Mouse (Mus musculus): Measurements from ENCODE around the gene Asna1.

The Asna1 gene

DNA sequence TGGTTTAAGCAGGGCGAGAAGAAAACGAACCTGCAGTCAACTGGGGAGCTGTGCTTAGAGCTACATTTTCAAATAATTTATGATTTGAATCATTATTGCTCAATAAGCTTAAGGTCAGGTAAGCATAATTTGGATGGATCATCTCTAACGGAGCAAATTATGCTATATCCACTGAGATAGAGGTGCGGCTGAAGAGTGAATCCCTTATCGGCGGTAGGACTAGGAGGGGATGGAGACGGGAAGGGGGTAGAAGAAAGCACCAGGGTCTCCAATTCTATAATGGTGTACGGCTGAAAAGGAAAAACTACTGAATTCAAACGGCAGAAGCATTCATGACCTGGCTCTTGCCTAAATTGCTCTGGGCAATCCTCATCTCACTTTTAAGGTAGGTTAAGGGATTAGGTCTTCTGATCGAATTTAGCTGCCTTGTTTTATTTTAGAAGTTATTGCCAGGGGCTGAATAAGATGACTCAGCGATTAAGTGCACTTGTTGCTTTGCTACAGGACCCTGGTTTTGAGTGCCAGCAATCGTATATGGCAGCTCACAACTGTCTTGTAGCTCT is 10.2 kb upstream of the Asna1 start:
- peak; percentile 42 for DNase-seq (ENCODE audit: low read depth)

DNA sequence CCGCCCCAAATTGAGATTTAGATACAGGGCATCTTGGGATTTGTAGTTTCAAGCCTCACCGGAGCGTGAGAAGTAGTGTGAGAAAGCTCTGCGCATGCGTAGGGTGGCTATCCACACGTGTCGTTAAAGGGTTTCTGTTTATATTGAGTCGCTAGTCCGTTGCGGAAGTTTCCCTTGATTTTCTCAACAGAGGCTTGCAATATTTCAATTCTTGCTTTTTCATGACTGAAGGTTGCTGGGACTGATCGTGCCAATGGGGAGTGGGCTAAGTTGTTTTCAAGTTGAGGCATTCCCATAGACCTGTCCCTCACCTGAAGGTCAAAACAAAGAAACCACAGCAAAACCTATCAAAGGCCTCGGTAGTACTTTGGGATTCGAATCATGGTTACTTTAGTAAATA is 9.7 kb upstream of the Asna1 start:
- DNase-seq (ENCODE audit: low read depth) = peak; percentile 82

DNA sequence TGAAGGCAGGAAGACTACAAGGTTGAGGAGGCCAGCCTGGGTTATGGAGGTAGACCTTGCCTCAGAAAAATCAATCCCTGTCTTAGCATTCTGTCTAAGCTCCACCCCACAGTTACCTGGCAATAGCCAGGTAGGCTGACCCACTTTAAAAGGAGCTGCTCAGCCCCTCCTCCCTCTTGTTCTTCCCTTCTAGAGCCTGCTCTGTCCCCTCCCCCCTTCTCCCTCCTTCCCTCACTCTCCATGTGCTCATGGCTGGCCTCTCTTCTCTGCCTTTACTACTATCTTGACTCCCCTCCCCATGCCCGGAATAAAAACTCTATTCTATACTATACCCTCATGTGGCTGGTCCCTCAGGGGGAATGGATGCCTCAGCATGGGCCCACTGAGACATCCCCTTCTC is 8.8 kb upstream of the Asna1 start:
- DNase-seq (ENCODE audit: low read depth) = no peak

DNA sequence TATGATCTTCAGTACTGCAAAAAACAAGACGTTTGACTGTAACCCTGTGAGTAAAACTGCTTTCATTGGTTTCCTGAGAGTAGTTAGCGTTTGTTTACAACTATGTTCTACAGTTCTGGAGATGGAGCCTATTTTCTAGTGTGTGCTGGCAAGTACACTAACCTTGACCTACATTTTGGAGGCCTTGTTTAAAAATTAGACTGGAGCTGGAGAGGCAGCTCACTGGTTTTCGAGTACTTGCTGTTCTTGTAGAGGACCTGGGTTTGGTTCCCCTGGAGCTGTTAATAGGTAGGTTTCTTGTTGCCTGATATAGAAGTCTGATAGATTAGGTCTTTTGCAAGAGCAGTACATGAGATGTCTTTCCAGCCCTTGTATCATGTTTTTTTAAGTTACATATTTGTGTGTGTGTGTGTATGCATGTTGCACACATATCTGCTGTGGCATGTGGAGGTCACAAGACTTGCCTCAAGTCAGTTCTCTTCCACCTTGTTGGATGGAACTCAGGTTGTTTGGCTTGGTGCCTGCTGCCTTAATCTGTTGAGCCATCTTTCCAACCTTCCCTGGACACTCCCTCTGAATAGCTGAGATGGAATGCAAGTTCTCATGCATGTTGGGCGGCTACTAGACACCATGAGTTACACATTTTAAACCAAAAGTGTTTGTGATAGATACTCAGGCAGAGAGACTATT is 7.7 kb upstream of the Asna1 start:
- DNase-seq (ENCODE audit: low read depth) = no peak

DNA sequence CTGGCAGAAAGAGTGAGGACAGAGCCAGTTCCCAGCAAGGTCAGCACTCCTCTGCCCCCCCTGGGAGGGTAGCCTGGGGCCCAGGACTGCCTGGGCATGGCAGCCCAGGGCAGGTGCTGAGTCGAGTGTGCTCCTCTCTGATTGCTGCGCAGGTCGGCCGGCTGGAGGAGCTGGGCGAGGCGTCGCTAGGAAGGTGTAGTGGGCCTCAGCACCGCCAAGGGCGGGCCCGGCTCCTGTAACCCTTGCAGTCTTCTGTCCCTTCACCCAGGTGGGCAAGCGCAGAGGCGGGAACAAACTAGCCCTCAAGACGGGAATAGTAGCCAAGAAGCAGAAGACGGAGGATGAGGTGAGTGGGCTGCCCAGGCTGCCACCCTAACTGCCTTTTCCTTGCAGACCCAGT is 4.2 kb upstream of the Asna1 start:
- DNase-seq (ENCODE audit: low read depth) = no peak

DNA sequence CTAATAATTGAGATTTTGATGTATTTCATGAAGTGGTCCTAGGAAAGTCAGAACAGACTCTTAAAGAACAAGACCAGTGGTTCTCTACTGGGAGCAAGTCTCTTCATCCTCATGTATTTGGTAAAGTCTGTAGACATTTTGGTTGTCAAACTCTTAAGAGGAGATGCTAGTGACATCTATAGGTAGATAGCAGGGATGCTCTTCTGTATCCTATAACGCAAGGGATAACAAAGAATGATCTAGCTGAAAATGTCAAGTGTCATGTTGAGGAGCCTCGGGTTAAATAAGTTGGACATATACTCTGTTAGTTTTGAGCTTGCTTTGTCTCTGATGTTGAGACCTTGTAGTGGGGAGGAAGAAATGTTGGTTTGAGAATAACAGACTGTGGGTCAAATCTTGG is 2.8 kb upstream of the Asna1 start:
- peak; percentile 21 for DNase-seq (ENCODE audit: low read depth)

DNA sequence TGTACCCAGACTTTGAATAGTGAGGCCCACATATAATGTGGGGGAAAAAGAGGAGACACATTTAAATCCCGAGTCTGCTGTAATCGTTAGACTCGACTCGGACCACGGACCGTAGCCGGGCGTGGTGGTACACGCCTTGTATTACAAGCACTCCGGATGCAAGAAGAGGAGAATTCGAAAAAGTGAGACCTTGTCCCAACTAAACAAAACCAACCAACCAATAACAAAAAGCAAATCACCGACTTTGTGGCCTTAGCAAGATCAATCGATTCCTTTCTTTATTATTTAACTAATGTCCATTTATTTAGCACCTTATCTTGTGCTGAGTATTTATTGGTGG is 2.4 kb upstream of the Asna1 start:
- DNase-seq (ENCODE audit: low read depth) = peak; percentile 22

DNA sequence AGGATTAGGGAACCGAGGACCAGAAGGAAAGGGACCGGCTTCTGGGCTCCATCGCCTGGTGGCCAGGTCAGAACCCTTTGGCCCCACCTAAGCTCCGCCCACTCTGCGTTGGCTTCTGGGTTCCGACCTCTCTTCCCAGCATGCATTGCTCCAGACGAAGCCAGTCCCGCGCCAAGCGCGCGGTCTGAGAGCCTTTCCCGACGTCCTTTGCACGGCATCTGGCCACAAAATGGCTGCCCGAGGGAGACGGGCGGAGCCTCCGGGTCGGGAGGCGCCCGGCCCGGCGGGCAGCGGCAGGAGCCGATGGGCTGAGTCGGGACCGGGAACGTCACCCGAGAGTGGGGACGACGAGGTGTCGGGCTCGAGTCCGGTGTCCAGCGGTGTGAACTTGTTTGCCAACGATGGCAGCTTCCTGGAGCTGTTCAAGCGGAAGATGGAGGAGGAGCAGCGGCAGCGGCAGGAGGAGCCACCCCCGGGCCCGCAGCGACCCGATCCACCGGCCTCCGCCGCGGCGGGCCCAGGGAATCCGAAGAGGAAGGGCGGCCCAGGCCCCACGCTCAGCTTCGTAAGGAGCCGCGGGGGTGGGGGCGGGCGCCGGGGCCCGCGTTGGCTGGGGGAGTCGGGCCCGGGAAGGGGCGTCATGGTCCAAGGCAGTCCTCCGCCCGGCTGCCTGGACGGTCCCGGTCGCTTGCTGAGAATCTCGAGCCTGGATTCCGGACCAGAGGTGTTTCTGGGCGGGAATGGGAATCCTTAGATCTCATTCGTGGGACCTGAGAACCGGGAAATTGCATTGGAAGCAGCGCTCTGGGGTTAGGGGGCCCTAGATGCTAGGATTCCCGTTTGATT is 1.8 kb upstream of the Asna1 start, which contains the start of gene Trir:
TSS of gene Trir (plus strand) at position 154 of the 846 bp plus-strand sequence.
- peak; percentile 98 for DNase-seq (ENCODE audit: low read depth)

DNA sequence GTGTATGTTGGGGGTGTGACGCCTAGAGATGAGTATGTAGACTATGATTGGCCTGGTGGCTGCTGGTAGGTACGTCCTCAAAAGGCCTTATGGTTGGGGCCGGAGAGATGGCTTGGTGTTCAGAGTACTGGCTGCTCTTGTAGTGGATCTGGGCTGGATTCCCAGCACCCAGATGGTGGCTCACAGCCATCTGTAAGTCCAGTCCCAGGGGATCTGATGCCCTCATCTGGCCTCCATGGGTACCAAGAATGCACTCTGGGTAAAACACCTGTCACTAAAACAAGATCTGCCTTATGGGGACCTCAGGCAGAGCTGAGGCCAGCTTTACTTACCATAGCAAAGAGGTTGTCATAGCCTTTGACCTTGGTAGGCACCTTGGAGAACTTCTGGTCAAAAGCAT is 1.2 kb downstream of the Asna1 start:
- DNase-seq (ENCODE audit: low read depth) = no peak

DNA sequence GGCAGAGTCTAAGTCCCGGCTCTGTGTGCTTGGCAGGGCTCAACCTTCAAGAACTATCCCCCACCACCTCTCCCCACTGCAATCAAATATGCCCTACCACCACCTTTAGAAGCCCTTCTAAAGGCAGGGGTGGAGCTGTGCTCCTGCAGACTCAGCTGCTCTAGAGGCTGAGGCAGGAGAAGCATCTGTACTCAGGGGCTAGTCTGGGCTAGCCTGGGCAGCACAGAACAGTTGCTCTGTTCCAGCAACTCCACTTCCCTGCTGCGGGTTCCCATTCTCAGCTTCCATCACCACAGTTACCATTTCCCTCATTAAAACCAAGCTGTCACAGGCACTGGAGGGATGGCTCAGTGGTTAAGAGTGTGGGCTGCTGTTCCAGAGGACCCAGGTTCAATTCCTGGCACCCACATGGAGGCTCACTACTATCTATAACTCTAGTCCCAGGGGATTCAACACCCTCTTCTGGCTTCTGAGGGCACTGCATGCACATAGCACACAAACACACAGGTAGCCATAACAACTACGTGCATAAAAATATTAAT is 3.5 kb downstream of the Asna1 start:
- DNase-seq (ENCODE audit: low read depth) = no peak

DNA sequence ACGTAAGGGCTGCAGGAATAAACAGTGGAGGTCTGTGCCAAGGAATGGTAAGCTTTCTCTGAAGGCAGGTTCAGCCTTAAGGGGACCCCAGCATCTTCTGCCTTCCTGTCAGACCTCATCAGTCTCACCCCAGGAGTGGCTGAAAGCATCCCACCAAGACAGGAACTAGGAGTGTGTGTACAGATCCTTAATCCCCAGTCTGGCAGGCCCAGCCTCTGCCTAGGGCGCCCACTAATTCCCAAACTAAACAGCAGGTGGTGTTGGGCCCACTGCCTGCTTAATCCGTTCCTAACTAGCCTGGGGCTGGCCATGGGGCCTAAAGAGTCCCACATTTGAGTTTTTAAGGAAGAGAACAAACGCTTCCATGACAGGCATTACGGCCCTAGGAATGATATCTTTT is 7.9 kb downstream of the Asna1 start:
- no peak for DNase-seq (ENCODE audit: low read depth)

DNA sequence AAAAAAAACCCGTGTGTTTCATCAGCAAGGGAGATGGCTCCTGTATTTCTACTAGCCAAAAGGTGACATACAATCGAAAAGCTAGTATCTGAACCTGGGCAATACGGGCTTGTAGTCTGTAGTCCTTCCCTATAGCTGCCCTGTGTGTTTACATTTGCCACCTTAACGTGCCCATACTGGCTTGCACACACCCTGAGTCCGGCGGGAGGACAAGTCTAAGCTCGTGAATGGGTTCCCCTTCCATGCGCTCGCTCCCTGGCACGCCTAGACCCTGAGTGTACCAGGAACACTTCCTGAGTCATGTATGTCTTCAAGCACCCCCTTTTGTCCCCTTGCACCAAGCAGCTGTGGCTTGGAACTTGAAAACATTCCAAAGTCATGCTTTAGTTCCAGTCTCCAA is 8.4 kb downstream of the Asna1 start:
- DNase-seq (ENCODE audit: low read depth) = no peak

DNA sequence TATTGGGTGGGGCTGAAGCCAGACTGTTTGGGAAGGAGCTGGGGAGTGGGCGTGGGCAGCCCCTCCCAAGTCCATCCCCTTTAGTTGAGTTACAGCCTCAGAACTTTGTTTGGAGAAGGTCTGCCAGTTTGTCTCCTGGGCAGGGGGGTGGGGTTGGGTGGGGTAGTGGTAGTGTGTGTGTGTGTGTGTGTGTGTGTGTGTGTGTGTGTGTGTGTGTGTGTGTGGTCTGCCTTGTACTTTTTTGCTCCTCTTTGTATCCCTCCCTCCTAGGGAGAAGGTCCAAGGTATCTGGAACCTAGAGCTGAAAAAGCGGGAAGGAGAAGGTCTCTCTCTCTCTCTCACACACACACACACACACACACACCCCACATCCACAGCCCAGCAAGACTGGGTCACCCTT is 10.7 kb downstream of the Asna1 start, which contains the start of gene Best2:
TSS of gene Best2 (minus strand) at position 101 of the 400 bp plus-strand sequence.
- DNase-seq (ENCODE audit: low read depth) = no peak

DNA sequence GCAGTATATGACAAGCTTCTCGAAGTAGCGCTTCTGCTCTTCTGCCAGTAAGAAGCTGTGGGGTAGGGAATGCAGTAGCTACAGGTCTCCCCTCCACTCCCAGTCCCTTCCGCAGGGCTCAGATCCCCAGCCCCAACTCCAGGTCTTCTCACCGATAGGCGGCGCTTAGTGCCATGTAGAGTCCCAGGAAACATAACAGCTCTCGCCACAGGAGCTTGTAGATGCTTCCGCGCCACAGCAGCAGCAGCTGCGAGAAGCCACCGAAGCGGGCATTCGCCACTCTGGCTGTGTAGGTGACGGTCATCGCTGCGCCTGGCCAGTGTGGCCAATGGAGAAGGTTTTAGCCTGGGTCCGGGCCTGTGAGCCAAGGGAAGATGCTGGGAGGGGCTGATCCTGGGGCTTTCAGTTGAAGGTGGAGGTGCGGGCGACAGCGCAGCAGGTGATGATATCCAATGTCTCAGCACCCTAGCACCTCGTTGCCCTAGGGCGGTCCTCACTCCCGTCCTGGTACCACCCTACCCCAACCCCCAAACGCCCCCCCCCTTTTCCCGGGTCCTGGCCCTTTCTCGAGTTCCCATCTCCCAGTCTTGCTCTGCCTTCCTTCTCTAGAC is 11.7 kb downstream of the Asna1 start:
- DNase-seq (ENCODE audit: low read depth) = peak; percentile 60

DNA sequence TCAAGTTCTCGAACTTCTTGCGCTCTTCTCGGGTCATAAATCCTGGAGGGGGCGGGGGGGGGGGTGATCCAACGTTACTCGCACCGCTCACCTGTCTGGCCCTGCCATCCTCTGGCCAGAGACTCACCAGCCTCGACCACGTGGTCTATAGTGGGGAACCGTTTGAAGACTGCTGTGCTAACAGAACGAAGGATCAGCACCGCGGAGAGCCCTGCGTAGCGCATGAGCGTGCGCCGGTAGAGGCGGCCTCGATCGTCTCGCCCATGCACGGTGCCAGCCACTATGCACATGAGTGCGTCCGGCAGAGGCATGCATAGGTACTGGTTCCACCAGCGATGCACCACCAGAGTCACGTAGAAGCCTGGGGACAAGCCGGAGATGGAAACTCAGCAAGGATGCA is 13.8 kb downstream of the Asna1 start:
- no peak for DNase-seq (ENCODE audit: low read depth)

DNA sequence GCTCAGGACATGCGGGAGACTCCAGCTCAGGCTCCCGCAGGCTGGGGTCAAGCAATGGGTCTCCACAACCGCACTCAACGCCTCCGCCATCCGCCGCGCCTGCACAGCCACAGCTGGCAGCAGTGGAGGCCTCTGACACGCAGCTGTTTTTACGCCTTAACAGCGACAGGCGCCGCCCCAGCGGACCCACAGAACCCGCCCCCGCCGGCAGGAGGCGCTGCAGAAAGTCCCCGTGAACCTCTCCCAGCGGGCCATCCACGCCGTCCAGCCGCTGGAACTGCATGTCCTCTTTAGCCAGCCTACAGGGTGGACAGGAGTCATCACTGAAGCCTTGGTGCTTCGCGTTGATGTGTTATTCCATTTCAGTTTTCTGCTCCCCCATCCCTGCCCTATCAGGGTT is 17.4 kb downstream of the Asna1 start:
- no peak for DNase-seq (ENCODE audit: low read depth)

DNA sequence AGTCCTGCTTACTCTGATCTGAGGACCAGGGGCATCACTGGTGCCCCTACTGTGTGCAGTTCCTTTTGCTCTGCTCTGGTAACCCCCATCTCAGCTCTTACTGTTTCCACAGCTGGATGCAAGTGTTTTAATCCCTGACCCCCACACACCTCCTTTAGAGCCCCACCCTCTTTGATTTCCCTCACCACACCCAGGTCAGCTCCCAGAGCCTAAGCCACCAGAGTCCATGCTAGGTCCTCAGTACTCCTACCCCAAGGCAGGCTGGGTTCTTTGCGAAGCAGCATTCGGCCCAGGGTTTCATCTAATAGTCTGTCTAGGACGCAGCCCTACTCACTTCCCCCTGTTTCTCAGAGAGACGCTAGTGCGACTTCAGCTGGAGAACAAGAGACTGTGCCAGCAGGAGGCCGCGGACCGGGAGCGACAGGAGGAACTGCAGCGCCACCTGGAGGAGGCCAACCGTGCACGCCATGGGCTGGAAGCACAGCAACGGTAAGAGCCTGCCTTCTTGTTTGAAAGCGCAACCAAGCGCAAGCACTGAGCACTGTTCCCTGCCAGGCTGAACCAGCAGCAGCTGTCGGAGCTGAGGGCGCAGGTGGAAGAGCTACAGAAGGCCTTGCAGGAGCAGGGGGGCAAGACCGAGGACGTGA is 27.3 kb downstream of the Asna1 start:
- peak; percentile 85 for DNase-seq (ENCODE audit: low read depth)

DNA sequence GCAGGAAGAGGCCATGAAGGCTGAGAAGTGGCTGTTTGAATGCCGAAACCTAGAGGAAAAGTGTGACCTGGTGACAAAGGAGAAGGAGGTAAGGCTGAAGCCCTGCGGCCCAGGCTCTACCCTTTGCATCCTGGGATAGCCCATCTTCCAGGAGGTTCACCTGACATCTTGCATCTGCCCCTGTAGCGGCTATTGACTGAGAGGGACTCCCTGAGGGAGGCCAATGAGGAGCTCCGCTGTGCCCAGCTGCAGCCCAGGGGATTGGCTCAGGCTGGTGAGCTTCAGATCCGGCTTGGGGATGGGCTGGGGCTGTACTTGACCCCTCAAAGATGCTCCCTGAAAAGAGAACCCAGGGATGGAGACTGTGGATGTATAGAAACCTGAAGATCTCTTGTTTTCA is 28.1 kb downstream of the Asna1 start:
- DNase-seq (ENCODE audit: low read depth) = no peak

DNA sequence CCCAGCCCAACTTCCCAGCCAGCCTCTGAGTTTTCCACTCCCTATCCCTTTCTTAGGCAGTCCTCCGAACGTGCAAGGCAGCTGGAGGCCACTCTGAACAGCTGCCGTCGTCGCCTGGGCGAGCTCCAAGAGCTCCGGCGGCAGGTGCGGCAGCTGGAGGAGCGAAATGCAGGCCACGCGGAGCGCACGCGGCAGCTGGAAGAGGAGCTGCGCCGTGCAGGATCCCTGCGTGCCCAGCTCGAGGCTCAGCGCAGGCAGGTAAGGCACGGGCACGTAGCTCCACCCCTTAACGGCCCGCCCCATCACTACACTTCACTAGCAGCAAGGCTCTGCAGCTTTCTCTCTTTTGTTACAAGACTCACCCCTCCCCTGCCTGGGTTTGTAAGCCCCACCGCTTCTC is 29.4 kb downstream of the Asna1 start:
- no peak for DNase-seq (ENCODE audit: low read depth)

DNA sequence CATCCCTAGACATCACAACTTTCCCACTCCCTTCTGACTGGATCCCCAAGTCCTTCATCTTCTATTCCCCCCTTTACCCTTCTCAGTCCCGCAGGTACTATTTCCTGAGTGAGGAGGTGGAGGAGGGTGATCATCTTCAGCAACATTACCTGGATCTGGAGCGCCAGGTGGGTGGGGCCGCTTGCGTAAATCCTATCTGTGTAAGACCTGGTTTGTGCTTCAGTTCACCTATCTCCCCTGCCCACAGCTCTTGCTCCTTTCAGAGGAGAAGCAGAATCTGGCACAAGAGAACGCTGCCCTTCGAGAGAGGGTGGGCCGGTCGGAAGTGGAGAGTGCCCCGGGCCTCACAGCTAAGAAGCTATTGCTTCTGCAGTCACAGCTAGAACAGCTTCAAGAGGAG is 30.7 kb downstream of the Asna1 start:
- DNase-seq (ENCODE audit: low read depth) = no peak

DNA sequence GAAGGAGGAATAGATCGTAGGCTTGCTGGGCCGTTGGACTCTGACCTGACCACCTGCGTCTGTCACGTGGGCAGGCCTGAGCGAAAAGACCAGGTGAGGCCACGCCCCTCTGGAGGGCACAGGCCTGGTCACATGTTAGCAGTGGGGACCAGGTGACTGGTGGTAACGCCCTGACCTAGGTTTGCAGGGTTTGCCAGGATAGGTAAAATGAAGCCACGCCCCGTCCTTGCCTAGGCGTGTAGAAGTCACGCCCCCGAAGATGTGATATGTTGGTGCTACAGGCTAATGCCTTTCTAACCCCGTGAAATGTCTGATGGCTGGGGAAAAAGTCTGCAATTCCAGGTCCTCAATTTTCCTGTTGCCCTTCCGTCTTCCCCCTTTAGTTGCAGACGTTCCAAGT is 34.2 kb downstream of the Asna1 start:
- DNase-seq (ENCODE audit: low read depth) = no peak

DNA sequence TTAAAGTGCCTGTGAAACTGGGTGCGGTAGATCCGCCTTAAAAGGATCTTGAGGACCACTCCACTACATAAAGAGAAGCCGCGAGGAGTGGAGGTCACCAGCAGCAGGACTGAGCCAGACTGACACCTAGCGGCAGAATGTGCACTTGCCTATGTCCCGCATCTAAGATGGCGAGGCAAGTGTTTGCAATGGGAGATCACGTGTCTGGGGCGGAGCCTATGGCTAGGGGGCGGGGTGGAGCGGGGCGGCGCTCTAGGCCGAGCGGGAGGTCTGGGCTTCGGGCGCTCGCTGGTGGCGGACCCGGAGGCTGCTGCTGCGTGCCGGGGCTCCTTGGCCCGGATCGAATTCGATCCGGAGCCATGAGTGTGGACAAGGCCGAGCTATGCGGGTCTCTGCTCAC is 34.7 kb downstream of the Asna1 start, which contains the start of gene Hook2:
TSS of gene Hook2 (plus strand) at position 255 of the 400 bp plus-strand sequence.
- DNase-seq (ENCODE audit: low read depth) = peak; percentile 99
